Mouse (Mus musculus): Measurements from ENCODE around the gene Numbl.

- TF ChIP-seq CTCF (IDR thresholded peaks at IDR 0.05; ENCODE audit: low read depth): no peak
- no peak for TF ChIP-seq EP300 (IDR thresholded peaks at IDR 0.05; ENCODE audit: low read depth)
Measured at GRCm38 (mm10) chr7:27327500-27327899, 69.3 kb downstream of the Numbl start.

Data from heart, postnatal 0 days (tissue).